Mouse (Mus musculus): ENCODE results near the gene Cwc25.

Gene Cwc25

GRCm38 (mm10) chr11:97739155-97739554 is 27.2 kb downstream of the Cwc25 start:
- POLR2A ChIA-PET = interaction anchor here in 1 of 4 experiments (0.6 to 2.2 kb wide), 9 partner anchors 11 to 213 kb away, joined by 3 to 9 read pairs (median 4); partner anchors contain the start of genes Pcgf2 and Psmb3
- CTCF ChIA-PET = interaction anchor here in 2 of 4 experiments (0.5 to 1.7 kb wide), 4 partner anchors 11 to 205 kb away, joined by 3 to 12 read pairs (median 7); no protein-coding TSS in a partner anchor

DNA sequence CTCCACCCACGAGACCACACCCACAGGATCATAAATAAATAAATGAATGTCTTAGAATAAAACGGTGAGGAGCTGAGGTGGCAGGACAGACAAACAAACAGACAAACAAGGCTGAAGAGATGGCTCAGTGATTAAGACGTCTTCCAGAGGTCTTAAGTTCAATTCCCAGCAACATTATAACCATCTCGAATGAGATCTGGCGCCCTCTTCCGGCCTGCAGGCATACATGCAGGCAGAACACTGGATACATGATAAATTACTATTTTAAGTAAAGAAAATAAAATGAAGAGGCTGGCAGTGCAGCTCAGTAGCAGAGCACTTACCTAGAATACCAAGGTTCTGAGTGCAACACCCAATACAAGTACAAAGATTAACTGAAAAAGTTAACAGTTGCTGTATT is 27.7 kb downstream of the Cwc25 start:
- CTCF ChIA-PET = interaction anchor here in 1 of 4 experiments (0.8 to 1.7 kb wide), 3 partner anchors 10 to 94 kb away, joined by 3 to 6 read pairs (median 5); no protein-coding TSS in a partner anchor

DNA sequence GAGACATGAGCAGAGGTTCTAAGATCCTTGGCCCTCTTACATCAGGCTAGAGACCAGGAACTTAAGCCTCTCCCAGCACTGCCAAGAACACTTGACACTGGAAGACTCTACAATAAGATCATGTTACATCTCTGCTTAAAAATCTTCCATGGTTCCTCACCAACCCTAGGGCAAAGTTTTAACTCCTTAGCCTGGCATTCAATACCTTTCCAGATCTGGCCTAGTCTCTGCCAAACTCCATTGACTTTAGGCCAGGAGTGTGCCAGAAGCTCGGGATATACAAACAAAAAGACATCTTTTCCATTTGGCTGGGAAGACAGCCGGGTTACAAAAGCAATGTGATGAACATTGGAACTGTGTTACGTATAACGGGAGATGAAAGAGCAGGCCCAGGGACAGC is 28.8 kb downstream of the Cwc25 start:
- CTCF ChIA-PET = interaction anchor here in 3 of 4 experiments (0.6 to 1.7 kb wide), 4 partner anchors 23 to 93 kb away, joined by 3 to 6 read pairs (median 4); no protein-coding TSS in a partner anchor
- POLR2A ChIA-PET = interaction anchor here in 2 of 4 experiments (1.0 to 2.8 kb wide), 7 partner anchors 11 to 108 kb away, joined by 3 to 9 read pairs (median 4); partner anchors contain the start of gene Epop (in 1 of the 2)

More for the DNA sequence above, 27.7 kb downstream of the Cwc25 start:
- POLR2A ChIA-PET = interaction anchor here in 3 of 4 experiments (0.6 to 2.2 kb wide), 11 partner anchors 23 to 256 kb away, joined by 3 to 9 read pairs (median 3); partner anchors contain the start of genes Cwc25 (in 1 of the 3), Pcgf2 (in 1 of the 3) and Psmb3 (in 1 of the 3)

DNA sequence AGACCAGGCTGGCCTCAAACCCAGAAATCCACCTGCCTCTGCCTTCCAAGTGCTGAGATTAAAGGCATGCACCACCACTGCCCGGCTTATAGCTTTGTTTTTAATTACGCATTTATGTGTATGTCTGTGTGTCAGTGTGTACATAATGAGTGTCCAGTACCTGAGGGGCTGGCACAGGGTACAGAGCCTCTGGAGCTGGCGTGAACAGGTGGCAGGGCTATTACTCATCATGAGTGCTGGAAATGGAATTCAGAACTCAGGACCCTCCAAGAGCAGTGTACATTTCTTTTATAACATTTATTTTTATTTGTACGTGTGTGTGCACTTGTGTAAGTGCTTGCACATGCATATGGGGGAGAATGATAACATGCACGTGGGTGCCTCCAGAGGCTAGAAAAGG is 29.7 kb downstream of the Cwc25 start:
- CTCF ChIA-PET = interaction anchor here in 2 of 4 experiments (0.6 to 1.0 kb wide), 4 partner anchors 19 to 92 kb away, joined by 3 to 6 read pairs (median 3); no protein-coding TSS in a partner anchor
- POLR2A ChIA-PET = interaction anchor here (0.5 to 2.8 kb wide), 17 partner anchors 19 to 394 kb away, joined by 3 to 9 read pairs (median 4); partner anchors contain the start of genes Epop (in 1 of the 4) and Rpl23 (in 1 of the 4)

- ChIA-PET CTCF (interaction anchor here in 2 of 4 experiments (0.6 to 1.3 kb wide), 3 partner anchors 20 to 90 kb away, joined by 3 to 5 read pairs (median 3); no protein-coding TSS in a partner anchor), POLR2A (interaction anchor here in 2 of 4 experiments (0.6 to 2.4 kb wide), 6 partner anchors 10 to 269 kb away, joined by 3 to 7 read pairs (median 3); partner anchors contain the start of genes Fbxo47 (in 1 of the 2) and Pip4k2b (in 1 of the 2))
These were observed 31.5 kb downstream of the Cwc25 start for GRCm38 (mm10) chr11:97734810-97735209.

- ChIA-PET CTCF (interaction anchor here in 3 of 4 experiments (0.6 to 1.1 kb wide), 3 partner anchors 35 to 89 kb away, joined by 3 to 5 read pairs (median 3); no protein-coding TSS in a partner anchor), POLR2A (interaction anchor here in 3 of 4 experiments (0.6 to 2.6 kb wide), 9 partner anchors 9 to 1744 kb away, joined by 3 to 13 read pairs (median 4); partner anchors contain the start of gene Rpl23 (in 2 of the 3))
These were observed 32.7 kb downstream of the Cwc25 start for GRCm38 (mm10) chr11:97733689-97734088.

- ChIA-PET POLR2A (interaction anchor here in 2 of 4 experiments (0.7 to 1.8 kb wide), 5 partner anchors 16 to 102 kb away, joined by 3 to 4 read pairs (median 3); partner anchors contain the start of gene Pip4k2b (in 1 of the 2)), CTCF (interaction anchor here in 2 of 4 experiments (0.6 to 1.1 kb wide), 6 partner anchors 10 to 166 kb away, joined by 3 to 5 read pairs (median 4); no protein-coding TSS in a partner anchor)
These were observed 37.6 kb downstream of the Cwc25 start for GRCm38 (mm10) chr11:97728730-97729129.

GRCm38 (mm10) chr11:97728311-97728710 is 38.0 kb downstream of the Cwc25 start:
- ChIA-PET POLR2A (interaction anchor here in 2 of 4 experiments (0.7 to 1.8 kb wide), 4 partner anchors 17 to 102 kb away, joined by 3 to 4 read pairs (median 4); partner anchors contain the start of gene Pip4k2b (in 1 of the 2)), CTCF (interaction anchor here in 2 of 4 experiments (0.6 to 1.1 kb wide), 5 partner anchors 10 to 167 kb away, joined by 3 to 5 read pairs (median 4); no protein-coding TSS in a partner anchor)

DNA sequence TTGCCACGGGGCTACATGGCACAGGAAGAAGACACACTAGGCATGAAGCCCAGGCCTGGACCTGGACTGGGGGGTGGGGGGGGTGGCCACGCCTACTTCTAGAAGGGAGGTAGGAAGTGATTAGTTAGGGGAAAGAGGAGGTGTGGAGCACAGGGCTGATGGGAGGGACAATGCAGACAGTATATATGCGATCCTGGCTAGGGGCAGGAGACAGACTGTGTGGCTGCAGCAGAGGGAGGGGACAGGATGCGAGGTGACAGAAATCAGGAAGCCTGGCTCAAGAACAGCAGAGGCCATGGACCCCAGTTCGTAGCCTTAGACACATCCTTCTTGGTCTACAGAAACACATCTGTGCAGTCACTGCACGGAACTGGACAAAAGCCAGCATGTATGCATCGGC is 42.6 kb downstream of the Cwc25 start:
- CTCF ChIA-PET = no interaction called here
- POLR2A ChIA-PET = interaction anchor here in 2 of 4 experiments (0.5 to 1.4 kb wide), 3 partner anchors 9 to 397 kb away, joined by 3 read pairs; no protein-coding TSS in a partner anchor

- ChIA-PET CTCF (no interaction called here), POLR2A (interaction anchor here in 1 of 4 experiments (1.1 to 1.8 kb wide), 2 partner anchors 60 to 76 kb away, joined by 3 to 6 read pairs; partner anchors contain the start of gene Rpl23)
These were observed 45.0 kb downstream of the Cwc25 start for GRCm38 (mm10) chr11:97721338-97721737.

DNA sequence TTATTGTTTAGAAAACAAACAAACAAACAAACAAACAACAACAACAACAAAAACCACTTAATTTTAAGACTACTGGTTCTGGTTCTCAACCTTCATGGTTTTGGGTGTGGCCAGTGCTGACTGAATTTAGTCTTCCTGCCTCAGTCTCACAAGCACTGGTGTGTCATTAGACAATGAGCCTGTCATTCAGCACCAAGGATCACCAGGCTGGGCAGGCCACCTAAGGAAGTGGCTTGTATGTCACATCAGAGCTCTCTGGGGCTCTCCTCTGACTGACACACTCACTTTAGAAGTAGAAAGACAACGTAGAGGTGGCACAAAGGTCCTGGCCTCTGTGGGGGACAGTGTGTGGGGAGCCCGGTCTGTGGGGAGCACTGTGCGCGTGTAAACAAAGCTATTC is 47.3 kb downstream of the Cwc25 start:
- ChIA-PET CTCF (interaction anchor here in 1 of 4 experiments (1.4 kb wide), 1 partner anchor 87 kb away, joined by 4 read pairs; no protein-coding TSS in a partner anchor), POLR2A (interaction anchor here in 2 of 4 experiments (0.5 to 1.5 kb wide), 8 partner anchors 10 to 228 kb away, joined by 3 to 7 read pairs (median 4); partner anchors contain the start of genes Psmb3 (in 2 of the 2), Epop (in 1 of the 2) and Rpl23 (in 1 of the 2))

GRCm38 (mm10) chr11:97718281-97718860 is 48.0 kb downstream of the Cwc25 start:
- ChIA-PET CTCF (interaction anchor here in 1 of 4 experiments (0.9 kb wide), 1 partner anchor 75 kb away, joined by 3 read pairs; no protein-coding TSS in a partner anchor), POLR2A (interaction anchor here in 2 of 4 experiments (1.3 to 9.8 kb wide), 6 partner anchors 15 to 64 kb away, joined by 3 to 133 read pairs (median 4); partner anchors contain the start of genes Psmb3 (in 2 of the 2), Pcgf2 (in 1 of the 2) and Rpl23 (in 1 of the 2))

GRCm38 (mm10) chr11:97717369-97718280 is 48.7 kb downstream of the Cwc25 start:
- CTCF ChIA-PET = interaction anchor here in 3 of 4 experiments (0.6 to 1.5 kb wide), 6 partner anchors 9 to 85 kb away, joined by 3 to 8 read pairs (median 3); no protein-coding TSS in a partner anchor

GRCm38 (mm10) chr11:97716021-97716420 is 50.3 kb downstream of the Cwc25 start:
- ChIA-PET CTCF (interaction anchor here in 3 of 4 experiments (0.6 to 1.6 kb wide), 4 partner anchors 51 to 1036 kb away, joined by 3 to 8 read pairs (median 4); no protein-coding TSS in a partner anchor), POLR2A (interaction anchor here in 2 of 4 experiments (0.8 to 9.8 kb wide), 13 partner anchors 10 to 168 kb away, joined by 3 to 133 read pairs (median 4); partner anchors contain the start of genes Psmb3 (in 2 of the 2), Fbxo47 (in 1 of the 2), Pcgf2 (in 1 of the 2) and Pip4k2b (in 1 of the 2))

More at GRCm38 (mm10) chr11:97717369-97718280, 48.7 kb downstream of the Cwc25 start:
- POLR2A ChIA-PET = interaction anchor here in 2 of 4 experiments (0.6 to 9.8 kb wide), 16 partner anchors 9 to 287 kb away, joined by 3 to 133 read pairs (median 4); partner anchors contain the start of genes Psmb3 (in 2 of the 2) and Pcgf2 (in 1 of the 2)

- ChIA-PET CTCF (interaction anchor here (0.5 to 2.2 kb wide), 17 partner anchors 9 to 424 kb away, joined by 3 to 9 read pairs (median 4); partner anchors contain the start of gene Psmb3 (in 1 of the 4)), POLR2A (interaction anchor here (0.6 to 9.8 kb wide), 37 partner anchors 12 to 1680 kb away, joined by 3 to 133 read pairs (median 4); partner anchors contain the start of genes Psmb3 (in 2 of the 4), 1700001P01Rik (in 1 of the 4), Mllt6 (in 1 of the 4) and Pcgf2 (in 1 of the 4))
These were observed 51.3 kb downstream of the Cwc25 start for GRCm38 (mm10) chr11:97714784-97715760.
